Mouse (Mus musculus): ENCODE measurements around the gene Asna1. TPM values are rescaled to one million over a fixed set of nuclear protein-coding genes. Genes with fewer than 3 reads are reported as not detected.

The Asna1 gene
- total RNA-seq (2021) = 10 to 100 TPM; 58.5 to 71.8 TPM
- 104 and 133 TPM in 2 replicates for polyA plus RNA-seq (2012; rRNA removed)
- long read RNA-seq, transcript Asna1-201 (7 exons, 1,256 nt) = major isoform, 23 of 25 reads
- long read RNA-seq, partial matches to known transcripts = 2 of 25 reads
- long read RNA-seq, other reads (novel, unspliced or antisense) = 0 of 25 reads

DNA sequence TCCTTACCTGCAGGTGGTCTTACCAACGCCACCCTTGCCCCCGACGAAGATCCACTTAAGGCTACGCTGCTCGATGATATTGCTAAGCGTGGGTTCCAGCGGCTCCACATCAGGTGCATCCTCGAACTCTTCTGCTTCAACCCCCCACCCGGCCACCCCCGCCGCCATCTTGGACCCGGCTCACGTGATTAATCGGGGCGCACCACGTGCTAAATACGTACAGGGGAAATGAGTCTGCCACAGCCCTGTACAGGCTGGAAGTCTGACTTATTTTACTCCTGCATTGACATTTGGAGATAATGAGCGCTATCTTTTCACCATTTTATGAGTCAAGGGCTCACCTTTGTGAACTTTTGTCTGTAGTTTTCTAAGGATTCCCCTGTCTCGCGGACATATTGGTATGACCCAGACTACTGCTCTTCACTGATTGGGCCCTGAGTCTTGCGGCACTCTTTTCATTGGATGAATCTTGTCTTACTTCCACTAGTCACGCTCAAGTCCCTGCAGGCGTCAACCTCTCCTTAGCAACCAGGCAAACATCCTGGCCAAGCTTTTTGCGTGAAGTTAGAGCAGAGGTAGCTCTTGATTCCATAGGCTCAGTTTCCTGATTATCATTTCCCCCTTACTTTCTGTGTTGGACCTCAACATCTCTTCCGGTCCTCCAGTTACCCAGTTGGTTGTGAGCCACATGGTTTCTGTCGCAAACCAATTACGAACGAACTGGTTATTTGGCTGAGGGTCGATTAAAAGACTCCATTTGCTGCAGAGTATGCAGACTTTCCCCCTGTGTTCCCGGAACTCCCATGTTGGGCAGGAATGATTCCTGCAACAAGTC, at the start of gene Asna1:
Gene Asna1 (minus strand): TSS at position 184 of the 835 bp plus-strand sequence.
- Histone ChIP-seq H3K4me1 (ENCODE audit: control insufficient read depth, insufficient read depth, low read length) (peaks cover 15% of the 10 kb centered on the region), H3K27me3 (ENCODE audit: control insufficient read depth, insufficient read depth, low read length) (no peaks in the 10 kb centered on the region), H3K9ac (ENCODE audit: low read depth, low read length) (peak within 1 kb of the TSS; percentile 92), H3K36me3 (ENCODE audit: control insufficient read depth, insufficient read depth, low read length) (no peaks in the 10 kb centered on the region), H3K79me2 (replicated peaks; ENCODE audit: control insufficient read depth, insufficient read depth, low read length) (peaks cover 5% of the 10 kb centered on the region; the same call in 1 of the 2 replicates), H3K4me3 (peak within 1 kb of the TSS; percentile 66), H3K27ac (peak within 1 kb of the TSS; percentile 100)
- intact Hi-C loops (cut with DNase I) = loop anchor here (10.0 kb wide), 1 partner anchor 51 kb away; the partner anchor contains the start of gene Junb
- WGBS = 3% methylated on average over 30 of the region's 30 CpGs
- DNase-seq = peak; percentile 86 to 87
- TF ChIP-seq CTCF (IDR thresholded peaks at IDR 0.05) (no peak), POLR2A (IDR thresholded peaks at IDR 0.05; ENCODE audit: insufficient read depth, low read depth, low read length) (peak; percentile 54; the same call in 1 of the 2 replicates), EP300 (IDR thresholded peaks at IDR 0.05; ENCODE audit: insufficient read depth, low read depth, low read length) (peak; percentile 43; the same call in 1 of the 2 replicates)

DNA sequence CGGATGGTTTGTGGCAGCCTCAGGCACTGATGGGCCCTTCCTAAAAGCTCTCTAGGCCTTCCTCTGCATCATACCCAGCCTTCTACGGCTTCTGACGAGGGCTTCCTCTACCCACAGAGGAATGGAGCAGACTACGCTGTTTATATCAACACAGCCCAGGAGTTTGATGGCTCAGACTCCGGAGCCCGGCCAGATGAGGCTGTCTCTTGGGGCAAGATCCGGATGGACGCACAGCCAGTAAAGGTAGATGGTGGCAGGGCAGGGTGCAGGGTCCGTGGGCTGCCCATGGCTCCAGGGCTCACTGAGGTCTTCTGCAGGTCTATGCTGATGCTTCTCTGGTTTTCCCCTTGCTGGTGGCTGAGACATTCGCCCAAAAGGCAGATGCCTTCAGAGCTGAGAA, 49.5 kb upstream of the Asna1 start:
- no peak for DNase-seq
- no peak overlapping the region for H3K9ac ChIP-seq (ENCODE audit: low read depth, low read length)
- intact Hi-C loops (cut with DNase I) = loop anchor here (5.0 to 10.0 kb wide), 3 partner anchors 37 to 480 kb away; partner anchors contain the start of genes 4921524J17Rik, Dnaja2 and Tnpo2
- H3K4me1 ChIP-seq (ENCODE audit: control insufficient read depth, insufficient read depth, low read length) = peaks cover 6% of the 10 kb centered on the region
- WGBS = 93% methylated on average over 10 of the region's 10 CpGs
- H3K36me3 ChIP-seq (ENCODE audit: control insufficient read depth, insufficient read depth, low read length) = no peaks in the 10 kb centered on the region
- no peaks in the 10 kb centered on the region for H3K79me2 ChIP-seq (replicated peaks; ENCODE audit: control insufficient read depth, insufficient read depth, low read length)
- no peak overlapping the region for H3K4me3 ChIP-seq
- H3K27me3 ChIP-seq (ENCODE audit: control insufficient read depth, insufficient read depth, low read length) = no peaks in the 10 kb centered on the region
- TF ChIP-seq POLR2A (IDR thresholded peaks at IDR 0.05; ENCODE audit: insufficient read depth, low read depth, low read length) (no peak), CTCF (IDR thresholded peaks at IDR 0.05) (no peak), EP300 (IDR thresholded peaks at IDR 0.05; ENCODE audit: insufficient read depth, low read depth, low read length) (no peak)
- no peak overlapping the region for H3K27ac ChIP-seq

DNA sequence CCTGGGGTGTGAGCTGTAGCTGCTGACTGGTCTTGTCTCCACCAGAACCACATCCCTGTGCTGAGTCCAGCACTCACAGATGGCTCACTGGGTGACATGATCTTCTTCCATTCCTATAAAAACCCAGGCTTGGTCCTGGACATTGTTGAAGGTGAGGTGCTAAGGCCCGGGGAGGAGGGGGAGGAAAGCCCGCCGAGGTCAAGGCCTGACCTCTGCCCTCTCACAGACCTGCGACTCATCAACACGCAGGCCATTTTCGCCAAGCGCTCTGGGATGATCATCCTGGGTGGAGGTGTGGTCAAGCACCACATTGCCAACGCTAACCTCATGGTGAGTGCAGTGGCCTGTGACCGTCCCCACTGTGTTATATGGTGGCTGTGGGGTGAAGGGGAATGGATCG, 49.1 kb upstream of the Asna1 start:
- H3K27me3 ChIP-seq (ENCODE audit: control insufficient read depth, insufficient read depth, low read length) = no peaks in the 10 kb centered on the region
- no peaks in the 10 kb centered on the region for H3K36me3 ChIP-seq (ENCODE audit: control insufficient read depth, insufficient read depth, low read length)
- no peak overlapping the region for H3K9ac ChIP-seq (ENCODE audit: low read depth, low read length)
- H3K27ac ChIP-seq = no peak overlapping the region
- no peaks in the 10 kb centered on the region for H3K79me2 ChIP-seq (replicated peaks; ENCODE audit: control insufficient read depth, insufficient read depth, low read length)
- intact Hi-C loops (cut with DNase I) = loop anchor here (5.0 to 10.0 kb wide), 3 partner anchors 37 to 481 kb away; partner anchors contain the start of genes 4921524J17Rik, Dnaja2 and Tnpo2
- H3K4me1 ChIP-seq (ENCODE audit: control insufficient read depth, insufficient read depth, low read length) = peaks cover 6% of the 10 kb centered on the region
- 79% methylated on average over 10 of the region's 10 CpGs for WGBS
- DNase-seq = no peak
- no peak overlapping the region for H3K4me3 ChIP-seq
- no peak for TF ChIP-seq POLR2A (IDR thresholded peaks at IDR 0.05; ENCODE audit: insufficient read depth, low read depth, low read length)
- TF ChIP-seq EP300 (IDR thresholded peaks at IDR 0.05; ENCODE audit: insufficient read depth, low read depth, low read length) = no peak
- no peak for TF ChIP-seq CTCF (IDR thresholded peaks at IDR 0.05)

DNA sequence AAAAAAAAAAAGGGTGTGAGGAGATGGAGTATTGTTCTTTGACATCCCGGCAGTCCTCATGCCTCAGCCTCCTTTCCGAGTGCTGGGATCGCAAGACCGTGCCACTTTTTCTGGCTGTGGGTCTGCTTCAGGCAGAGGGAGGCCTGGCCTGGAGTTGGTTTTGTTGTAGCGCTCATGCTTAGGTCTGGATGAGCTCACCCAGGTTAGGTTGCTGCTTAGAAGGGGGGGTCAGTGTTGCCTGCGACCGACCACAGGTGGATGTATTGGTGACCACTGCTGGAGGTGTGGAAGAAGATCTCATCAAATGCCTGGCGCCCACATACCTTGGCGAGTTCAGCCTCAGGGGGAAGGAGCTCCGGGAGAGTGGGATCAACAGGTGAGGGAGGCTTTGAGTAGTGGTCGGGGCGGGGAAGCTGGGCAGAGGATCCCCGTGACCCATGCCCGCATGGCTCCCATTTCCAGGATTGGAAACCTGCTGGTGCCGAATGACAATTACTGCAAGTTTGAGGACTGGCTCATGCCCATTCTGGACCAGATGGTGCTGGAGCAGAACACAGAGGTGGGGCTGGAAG, 48.0 kb upstream of the Asna1 start:
- TF ChIP-seq EP300 (IDR thresholded peaks at IDR 0.05; ENCODE audit: insufficient read depth, low read depth, low read length) (no peak), CTCF (IDR thresholded peaks at IDR 0.05) (no peak), POLR2A (IDR thresholded peaks at IDR 0.05; ENCODE audit: insufficient read depth, low read depth, low read length) (no peak)
- Histone ChIP-seq H3K36me3 (ENCODE audit: control insufficient read depth, insufficient read depth, low read length) (no peaks in the 10 kb centered on the region), H3K9ac (ENCODE audit: low read depth, low read length) (no peak overlapping the region), H3K27me3 (ENCODE audit: control insufficient read depth, insufficient read depth, low read length) (no peaks in the 10 kb centered on the region), H3K79me2 (replicated peaks; ENCODE audit: control insufficient read depth, insufficient read depth, low read length) (no peaks in the 10 kb centered on the region), H3K27ac (no peak overlapping the region), H3K4me1 (ENCODE audit: control insufficient read depth, insufficient read depth, low read length) (peaks cover 6% of the 10 kb centered on the region), H3K4me3 (no peak overlapping the region)
- WGBS = 86% methylated on average over 15 of the region's 15 CpGs
- intact Hi-C loops (cut with DNase I) = loop anchor here (5.0 to 10.0 kb wide), 3 partner anchors 36 to 482 kb away; partner anchors contain the start of genes 4921524J17Rik, Dnaja2 and Tnpo2
- DNase-seq = no peak

DNA sequence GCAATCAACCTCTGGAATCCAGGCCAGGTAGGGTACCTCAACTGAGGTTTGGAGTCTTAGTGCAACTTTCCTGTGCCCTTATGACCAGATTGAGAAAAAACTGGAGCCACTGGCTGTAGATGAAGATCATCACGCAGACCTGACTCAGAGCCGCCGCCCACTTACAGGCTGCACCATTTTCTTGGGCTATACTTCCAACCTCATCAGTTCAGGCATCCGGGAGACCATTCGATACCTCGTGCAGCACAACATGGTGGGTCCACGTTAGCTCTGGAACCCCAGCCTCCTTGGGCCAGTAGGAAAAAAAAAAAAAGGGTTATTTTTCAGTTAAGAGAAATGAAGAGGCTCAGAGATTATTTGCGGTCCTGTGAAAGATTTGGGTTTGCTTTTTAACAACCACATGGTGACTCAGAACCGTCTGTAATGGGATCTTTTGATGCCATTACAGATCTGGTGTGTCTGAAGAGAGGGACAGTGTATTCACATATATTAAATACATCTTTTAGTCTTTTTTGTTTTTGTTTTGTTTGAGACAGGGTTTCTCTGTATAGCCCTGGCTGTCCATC, 47.4 kb upstream of the Asna1 start:
- no peak for DNase-seq
- Histone ChIP-seq H3K36me3 (ENCODE audit: control insufficient read depth, insufficient read depth, low read length) (no peaks in the 10 kb centered on the region), H3K27ac (peak overlapping the region; percentile 97), H3K4me1 (ENCODE audit: control insufficient read depth, insufficient read depth, low read length) (peaks cover 6% of the 10 kb centered on the region), H3K27me3 (ENCODE audit: control insufficient read depth, insufficient read depth, low read length) (no peaks in the 10 kb centered on the region), H3K79me2 (replicated peaks; ENCODE audit: control insufficient read depth, insufficient read depth, low read length) (no peaks in the 10 kb centered on the region), H3K9ac (ENCODE audit: low read depth, low read length) (peak overlapping the region; percentile 61), H3K4me3 (peak overlapping the region; percentile 95)
- TF ChIP-seq EP300 (IDR thresholded peaks at IDR 0.05; ENCODE audit: insufficient read depth, low read depth, low read length) = no peak
- no peak for TF ChIP-seq CTCF (IDR thresholded peaks at IDR 0.05)
- TF ChIP-seq POLR2A (IDR thresholded peaks at IDR 0.05; ENCODE audit: insufficient read depth, low read depth, low read length) = no peak
- 32% methylated on average over 9 of the region's 9 CpGs for WGBS
- intact Hi-C loops (cut with DNase I) = loop anchor here (5.0 to 10.0 kb wide), 3 partner anchors 35 to 482 kb away; partner anchors contain the start of genes 4921524J17Rik, Dnaja2 and Tnpo2
